Mouse (Mus musculus) testis, postnatal 14 days (tissue): ENCODE measurements around the gene Dmrtc2.

Source experiments
- DNase-seq: peaks from one replicate; pipeline ENCODE4 v3.0.0; 2021; ENCODE audit warnings: low spot score

Gene Dmrtc2

DNA sequence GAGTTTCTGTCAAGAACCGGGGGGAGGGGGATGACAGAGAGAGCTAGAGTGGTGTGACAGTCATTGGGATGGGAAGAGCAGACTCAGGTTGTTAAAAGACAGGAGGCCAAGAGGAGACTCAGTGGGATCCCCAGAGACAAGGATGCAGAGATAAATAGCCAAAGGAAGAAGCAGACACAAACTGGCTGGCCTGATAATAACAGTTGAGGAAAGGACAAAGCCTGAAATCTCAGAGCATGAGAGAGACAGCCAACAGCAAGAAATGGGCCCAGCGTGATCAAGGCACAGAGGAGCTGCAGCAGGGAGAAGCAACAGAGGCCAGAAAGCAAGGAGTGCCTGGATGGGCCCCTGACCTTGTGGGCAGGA is 32.4 kb downstream of the Dmrtc2 start:
- DNase-seq: no peak

GRCm38 (mm10) chr7:24902630-24903443 is 33.0 kb downstream of the Dmrtc2 start, which contains the start of gene Arhgef1:
TSS of gene Arhgef1 (plus strand) at chr7:24902912.
- DNase-seq: peak; percentile 50

GRCm38 (mm10) chr7:24903444-24903825 is 33.6 kb downstream of the Dmrtc2 start:
- DNase-seq: no peak

DNA sequence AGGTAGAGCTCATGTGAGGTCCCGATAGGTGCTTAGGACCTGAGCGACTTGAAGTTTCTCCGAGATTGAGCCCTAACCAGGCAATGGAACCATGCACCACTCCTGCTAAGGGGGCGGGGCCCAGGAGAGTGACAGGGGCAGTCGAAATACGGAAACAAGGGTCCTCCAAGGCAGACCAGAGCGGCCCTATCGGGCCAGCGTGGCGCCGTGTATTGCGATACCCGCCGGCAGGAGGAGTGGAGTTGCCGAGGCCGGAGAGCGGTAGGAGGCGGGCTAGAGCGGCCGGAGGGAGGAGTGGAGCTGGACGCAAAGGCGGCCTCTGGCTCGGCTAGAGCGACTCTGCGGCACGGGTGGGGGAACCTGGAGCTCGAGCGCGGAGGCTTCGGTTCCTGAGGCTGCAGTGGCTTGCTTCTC is 34.2 kb downstream of the Dmrtc2 start:
- DNase-seq: peak; percentile 98

DNA sequence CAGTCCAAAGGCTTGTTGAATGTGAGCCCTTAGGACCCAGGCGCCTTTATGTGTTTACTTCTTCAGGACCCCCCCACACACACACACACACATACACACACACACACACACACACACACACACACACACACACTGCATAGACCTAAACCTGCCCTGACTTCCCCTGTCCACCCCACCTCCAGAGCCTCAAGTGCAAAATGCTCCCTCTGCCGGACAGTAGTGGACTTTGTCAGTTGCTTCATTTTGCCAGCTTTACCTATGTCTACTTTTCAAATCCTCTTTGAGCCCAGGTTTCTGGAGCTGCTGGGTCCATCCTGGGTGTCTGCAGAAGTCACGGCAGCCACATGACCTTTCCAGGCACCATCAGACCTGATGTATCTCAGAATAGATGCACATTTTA is 35.1 kb downstream of the Dmrtc2 start:
- DNase-seq: peak; percentile 38

DNA sequence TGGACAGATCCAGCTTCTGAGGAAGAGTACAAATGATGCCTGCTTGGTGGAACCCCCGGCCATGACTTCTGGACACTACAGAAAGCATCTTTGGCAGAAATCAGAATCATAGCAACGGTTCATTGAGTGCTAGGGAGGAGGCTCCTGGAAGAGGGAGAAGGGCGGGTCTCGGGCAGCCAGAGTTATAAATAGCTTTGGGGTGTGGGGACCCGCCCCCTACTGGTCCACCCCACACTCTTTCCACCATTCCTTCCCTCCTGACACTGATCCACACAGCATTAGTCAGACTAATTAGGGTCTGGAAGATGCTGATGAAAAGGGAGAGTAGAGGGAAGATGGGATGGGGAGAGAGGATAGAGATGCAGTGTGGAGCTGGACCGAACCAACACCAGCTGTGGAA is 36.7 kb downstream of the Dmrtc2 start:
- no peak for DNase-seq

- DNase-seq: no peak
Observed at GRCm38 (mm10) chr7:24907211-24907748, 37.4 kb downstream of the Dmrtc2 start.

- DNase-seq: no peak
Observed at GRCm38 (mm10) chr7:24912480-24912879, 42.6 kb downstream of the Dmrtc2 start.

DNA sequence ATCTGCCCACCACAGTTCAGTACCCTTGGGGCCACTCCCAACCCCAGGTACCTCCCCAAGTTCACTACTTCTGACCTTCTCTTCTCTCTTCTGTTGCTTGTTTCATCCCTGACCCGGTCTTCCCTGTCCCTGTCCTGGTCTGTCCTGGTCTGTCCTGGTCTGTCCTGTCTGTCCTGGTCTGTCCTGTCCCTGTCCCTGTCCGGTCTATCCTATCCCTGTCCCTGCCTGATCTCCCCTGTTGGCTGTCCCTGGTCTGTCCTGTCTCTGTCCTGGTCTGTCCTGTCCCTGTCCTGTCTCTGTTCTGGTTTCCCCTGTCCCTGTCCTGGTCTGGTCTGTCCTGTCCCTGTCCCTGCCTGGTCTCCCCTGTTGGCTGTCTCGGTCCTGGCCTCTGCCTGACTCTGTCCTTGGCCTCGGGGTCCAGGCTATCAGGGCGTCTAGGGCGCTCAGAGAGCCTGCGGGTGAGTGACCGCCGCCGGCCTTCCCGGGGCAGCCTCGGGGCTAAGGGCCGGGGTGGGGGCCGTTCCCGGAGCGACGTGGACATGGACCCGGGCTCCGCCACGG is 49.0 kb downstream of the Dmrtc2 start:
- no peak for DNase-seq

DNA sequence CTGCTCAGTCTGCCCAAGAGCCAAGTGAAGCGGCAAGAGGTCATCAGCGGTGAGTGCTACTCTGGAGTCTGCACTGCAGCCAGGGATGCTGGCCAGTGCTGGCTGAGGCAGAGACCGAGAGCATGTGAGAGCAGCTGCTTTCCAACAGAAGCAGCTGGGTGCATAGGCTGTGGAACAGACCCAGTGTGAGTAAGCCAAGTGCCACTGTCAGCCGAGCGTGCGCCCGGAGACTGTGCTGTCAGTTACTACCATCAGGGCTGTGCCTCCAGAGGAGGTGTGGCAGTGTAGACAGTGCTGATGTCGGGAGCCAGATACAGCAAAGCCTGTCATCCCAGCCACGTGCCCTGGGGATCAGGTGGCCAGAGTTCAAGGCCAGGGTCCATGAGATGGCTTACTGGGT is 49.9 kb downstream of the Dmrtc2 start:
- no peak for DNase-seq
